In genomic region chr14:21050734-21051133, GRCm38 (mm10) we compare ENCODE assay signal across 8 mouse cellular contexts. TPM values are rescaled to one million over a fixed set of nuclear protein-coding genes. Genes with fewer than 3 reads are reported as not detected.
A peak's percentile ranks its signal among the peaks of the same experiment; 100 is the strongest.
DNase-seq lines count a peak whose midpoint lies in the region; ATAC-seq and TF ChIP-seq lines count a peak whose summit lies in the region.

No protein-coding gene starts in this region.

- no peaks in the 10 kb centered on the region for H3K27me3 ChIP-seq in midbrain, embryonic 10.5 days (ENCODE audit: low read depth, poor library complexity, severe bottlenecking)
- no peaks in the 10 kb centered on the region for H3K27me3 ChIP-seq in midbrain, embryonic 16.5 days (ENCODE audit: control insufficient read depth, insufficient read depth, low read depth, low read length)
- no peaks in the 10 kb centered on the region for H3K27me3 ChIP-seq in heart, embryonic 16.5 days (ENCODE audit: control insufficient read depth, insufficient read depth, low read length)
- no peaks in the 10 kb centered on the region for H3K27me3 ChIP-seq in liver, embryonic 16.5 days (ENCODE audit: control insufficient read depth, insufficient read depth, low read depth, low read length)
- no peaks in the 10 kb centered on the region for H3K27me3 ChIP-seq in stomach, postnatal 0 days (ENCODE audit: control insufficient read depth, insufficient read depth, low read length)

- TF ChIP-seq CTCF in stomach, postnatal 0 days (IDR thresholded peaks at IDR 0.05; ENCODE audit: low read depth), result peak; percentile 71

- peak overlapping the region; percentile 86; the same call in 1 of the 2 replicates for H3K4me3 ChIP-seq in midbrain, embryonic 10.5 days
- H3K4me3 ChIP-seq in midbrain, embryonic 16.5 days (ENCODE audit: low read depth, low read length), result no peak overlapping the region
- H3K4me3 ChIP-seq in heart, embryonic 16.5 days (ENCODE audit: low read length), result no peak overlapping the region
- H3K4me3 ChIP-seq in liver, embryonic 16.5 days (ENCODE audit: low read depth, low read length), result peak overlapping the region; percentile 99; the same call in 1 of the 2 replicates
- H3K4me3 ChIP-seq in stomach, postnatal 0 days (ENCODE audit: low read depth, low read length), result no peak overlapping the region

- no peak for TF ChIP-seq EP300 in stomach, postnatal 0 days (optimal IDR thresholded peaks at IDR 0.05)

- 77% methylated on average over 3 of the region's 3 CpGs for WGBS in midbrain, embryonic 10.5 days
- WGBS in midbrain, embryonic 16.5 days, result 75% methylated on average over 3 of the region's 3 CpGs
- WGBS in heart, embryonic 16.5 days, result 71% methylated on average over 3 of the region's 3 CpGs
- 61% methylated on average over 3 of the region's 3 CpGs for WGBS in liver, embryonic 16.5 days (ENCODE audit: insufficient replicate concordance)
- WGBS in stomach, postnatal 0 days, result 71% methylated on average over 3 of the region's 3 CpGs

- no peak for ATAC-seq in midbrain, embryonic 16.5 days
- ATAC-seq in heart, embryonic 16.5 days (replicated peaks; ENCODE audit: extremely low read depth, insufficient read depth, low FRiP score), result no peak
- no peak for ATAC-seq in liver, embryonic 16.5 days (ENCODE audit: low read depth)
- no peak for ATAC-seq in stomach, postnatal 0 days (ENCODE audit: low FRiP score, low TSS enrichment)

- peaks cover 20% of the 10 kb centered on the region for H3K4me1 ChIP-seq in midbrain, embryonic 10.5 days
- peaks cover 8% of the 10 kb centered on the region for H3K4me1 ChIP-seq in midbrain, embryonic 16.5 days (ENCODE audit: control insufficient read depth, insufficient read depth, low read length)
- H3K4me1 ChIP-seq in heart, embryonic 16.5 days (ENCODE audit: control insufficient read depth, insufficient read depth, low read length), result peaks cover 19% of the 10 kb centered on the region
- peaks cover 18% of the 10 kb centered on the region for H3K4me1 ChIP-seq in liver, embryonic 16.5 days (ENCODE audit: control insufficient read depth, low read depth, low read length)
- H3K4me1 ChIP-seq in stomach, postnatal 0 days (replicated peaks; ENCODE audit: control insufficient read depth, insufficient read depth), result no peaks in the 10 kb centered on the region

- no peak overlapping the region for H3K9ac ChIP-seq in midbrain, embryonic 16.5 days (ENCODE audit: low read depth, low read length)
- no peak overlapping the region for H3K9ac ChIP-seq in heart, embryonic 16.5 days (ENCODE audit: low read length)
- no peak overlapping the region for H3K9ac ChIP-seq in liver, embryonic 16.5 days (ENCODE audit: low read depth, low read length)
- H3K9ac ChIP-seq in stomach, postnatal 0 days (ENCODE audit: low read length), result no peak overlapping the region

- no peak overlapping the region for H3K27ac ChIP-seq in midbrain, embryonic 10.5 days (replicated peaks)
- no peak overlapping the region for H3K27ac ChIP-seq in midbrain, embryonic 16.5 days (ENCODE audit: low read length)
- no peak overlapping the region for H3K27ac ChIP-seq in heart, embryonic 16.5 days (ENCODE audit: low read length)
- H3K27ac ChIP-seq in liver, embryonic 16.5 days (ENCODE audit: low read length), result no peak overlapping the region
- H3K27ac ChIP-seq in stomach, postnatal 0 days (replicated peaks), result no peak overlapping the region

- H3K36me3 ChIP-seq in midbrain, embryonic 10.5 days, result peaks cover 9% of the 10 kb centered on the region; the same call in 1 of the 2 replicates
- H3K36me3 ChIP-seq in midbrain, embryonic 16.5 days (ENCODE audit: control insufficient read depth, insufficient read depth, low read length), result no peaks in the 10 kb centered on the region
- no peaks in the 10 kb centered on the region for H3K36me3 ChIP-seq in heart, embryonic 16.5 days (ENCODE audit: control insufficient read depth, insufficient read depth)
- no peaks in the 10 kb centered on the region for H3K36me3 ChIP-seq in liver, embryonic 16.5 days (ENCODE audit: control insufficient read depth, insufficient read depth)
- no peaks in the 10 kb centered on the region for H3K36me3 ChIP-seq in stomach, postnatal 0 days (ENCODE audit: control insufficient read depth, insufficient read depth, low read length)

- peak; percentile 52 for DNase-seq in adrenal gland, postnatal 14 days
- no peak for DNase-seq in adrenal gland, adult 8-10 months
- DNase-seq in midbrain, embryonic 10.5 days (ENCODE audit: low spot score), result no peak
- DNase-seq in stomach, postnatal 0 days (ENCODE audit: low spot score), result peak; percentile 56
- DNase-seq in left cerebral cortex, adult 9 months (ENCODE audit: low spot score in 2 of 2), result no peak

- H3K4me2 ChIP-seq in midbrain, embryonic 16.5 days (ENCODE audit: low read length), result no peak overlapping the region; the same call in 1 of the 2 replicates
- H3K4me2 ChIP-seq in heart, embryonic 16.5 days (ENCODE audit: low read depth, low read length), result peak overlapping the region; percentile 97; the same call in 1 of the 2 replicates
- H3K4me2 ChIP-seq in liver, embryonic 16.5 days (ENCODE audit: low read depth, low read length), result peak overlapping the region; percentile 88; the same call in 1 of the 2 replicates
- 0 out of 2 replicates have a peak overlapping the region, but pooled peaks have one; percentile 95 for H3K4me2 ChIP-seq in stomach, postnatal 0 days (replicated peaks; ENCODE audit: low read depth)

- H3K9me3 ChIP-seq in midbrain, embryonic 10.5 days (replicated peaks), result no peaks in the 10 kb centered on the region
- no peaks in the 10 kb centered on the region for H3K9me3 ChIP-seq in midbrain, embryonic 16.5 days (replicated peaks; ENCODE audit: control insufficient read depth, low read length, poor library complexity, severe bottlenecking)
- H3K9me3 ChIP-seq in heart, embryonic 16.5 days (replicated peaks; ENCODE audit: control insufficient read depth, low read length), result no peaks in the 10 kb centered on the region
- peaks cover 6% of the 10 kb centered on the region for H3K9me3 ChIP-seq in liver, embryonic 16.5 days (replicated peaks; ENCODE audit: control insufficient read depth, low read length)
- H3K9me3 ChIP-seq in stomach, postnatal 0 days (ENCODE audit: control insufficient read depth, low read length), result no peaks in the 10 kb centered on the region

RNA-seq across cellular contexts. Expression of gene Ap3m1, which starts 1.6 kb away (rescaled TPM):
- total RNA-seq in adrenal gland, postnatal 14 days (2021), result 87.7 and 99.3 TPM in 2 replicates
- 100 to 1,000 TPM in 3 of 4 experiments, 10 to 100 TPM in 1; 97.7 to 120 (median 110) TPM for total RNA-seq in adrenal gland, adult 8-10 months (2022)
- 108 and 122 TPM in 2 replicates for polyA plus RNA-seq in midbrain, embryonic 10.5 days (2016; fragmentation: Nextera tagmentation; extraction: Ambion mirVana)
- polyA plus RNA-seq in midbrain, embryonic 16.5 days (2015; fragmentation: Nextera tagmentation; extraction: Ambion mirVana), result 80.9 and 83.3 TPM in 2 replicates
- 54.4 and 60.7 TPM in 2 replicates for polyA plus RNA-seq in heart, embryonic 16.5 days (2015; fragmentation: Nextera tagmentation; extraction: Ambion mirVana)
- polyA plus RNA-seq in liver, embryonic 16.5 days (2015; fragmentation: Nextera tagmentation; extraction: Ambion mirVana), result 31.6 and 33.4 TPM in 2 replicates
- polyA plus RNA-seq in stomach, postnatal 0 days (2015; fragmentation: Nextera tagmentation; extraction: Ambion mirVana), result 42.7 and 46.8 TPM in 2 replicates

RNA-seq across cellular contexts. Expression of gene Adk, which starts 1.6 kb away (rescaled TPM):
- total RNA-seq in adrenal gland, postnatal 14 days (2021), result 97.4 and 164 TPM in 2 replicates
- 100 to 1,000 TPM; 151 to 212 (median 178) TPM for total RNA-seq in adrenal gland, adult 8-10 months (2022)
- 122 and 153 TPM in 2 replicates for polyA plus RNA-seq in midbrain, embryonic 10.5 days (2016; fragmentation: Nextera tagmentation; extraction: Ambion mirVana)
- polyA plus RNA-seq in midbrain, embryonic 16.5 days (2015; fragmentation: Nextera tagmentation; extraction: Ambion mirVana), result 40.4 and 41.1 TPM in 2 replicates
- polyA plus RNA-seq in heart, embryonic 16.5 days (2015; fragmentation: Nextera tagmentation; extraction: Ambion mirVana), result 197 and 222 TPM in 2 replicates
- 224 and 254 TPM in 2 replicates for polyA plus RNA-seq in liver, embryonic 16.5 days (2015; fragmentation: Nextera tagmentation; extraction: Ambion mirVana)
- 106 and 110 TPM in 2 replicates for polyA plus RNA-seq in stomach, postnatal 0 days (2015; fragmentation: Nextera tagmentation; extraction: Ambion mirVana)

Comparison
In these comparisons a context has a peak if more than half of its experiments do, and no peak if none do; other contexts are left out.
1. DNase-seq: peak in adrenal gland, postnatal 14 days (single experiment) and stomach, postnatal 0 days (single experiment); none in adrenal gland, adult 8-10 months (single experiment), midbrain, embryonic 10.5 days (single experiment) and left cerebral cortex, adult 9 months (0 of 2).
2. H3K4me3 ChIP-seq: peak in midbrain, embryonic 10.5 days (single experiment) and liver, embryonic 16.5 days (single experiment); none in midbrain, embryonic 16.5 days (single experiment), heart, embryonic 16.5 days (single experiment) and stomach, postnatal 0 days (single experiment).